Mouse (Mus musculus) ES-Bruce4 (cell line): ENCODE data around the gene Ache. TPM values are rescaled to one million over a fixed set of nuclear protein-coding genes. Genes with fewer than 3 reads are reported as not detected.

Source experiments
- H3K27ac ChIP-seq: 2 replicates; pipeline ENCODE4 v1.5.1; 2012; ENCODE audit warnings: low read length, inconsistent platforms; ENCODE audit not compliant: insufficient read depth
- H3K27me3 ChIP-seq: 2 replicates; pipeline ENCODE4 v1.6.1; 2012; ENCODE audit warnings: mild to moderate bottlenecking, low read length, inconsistent platforms; ENCODE audit not compliant: control insufficient read depth, poor library complexity, insufficient read depth, severe bottlenecking
- H3K36me3 ChIP-seq: 2 replicates; pipeline ENCODE4 v1.6.1; 2012; ENCODE audit warnings: inconsistent platforms, mild to moderate bottlenecking, low read length, moderate library complexity; ENCODE audit not compliant: control insufficient read depth, poor library complexity, insufficient read depth, severe bottlenecking
- H3K4me1 ChIP-seq: one replicate; pipeline ENCODE4 v1.8.1; 2011; ENCODE audit warnings: low read length; ENCODE audit not compliant: control insufficient read depth, insufficient read depth
- H3K4me3 ChIP-seq: 2 replicates; pipeline ENCODE4 v1.5.1; 2011; ENCODE audit warnings: low read depth, mild to moderate bottlenecking, low read length
- H3K9ac ChIP-seq: 2 replicates; pipeline ENCODE4 v1.6.1; 2012; ENCODE audit warnings: low read depth, mild to moderate bottlenecking, inconsistent platforms; ENCODE audit not compliant: poor library complexity, severe bottlenecking
- H3K9me3 ChIP-seq: replicated peaks from 2 replicates; pipeline ENCODE4 v1.6.1; 2012; ENCODE audit warnings: mild to moderate bottlenecking, low read length, inconsistent platforms; ENCODE audit not compliant: control insufficient read depth, poor library complexity, insufficient read depth, severe bottlenecking
- CTCF ChIP-seq: IDR thresholded peaks from one replicate; pipeline ENCODE4 v1.8.1; 2011; ENCODE audit warnings: low read depth, low read length
- EP300 ChIP-seq: IDR thresholded peaks from 2 replicates; pipeline ENCODE4 v1.6.1; 2011; ENCODE audit warnings: low read depth, low read length; ENCODE audit not compliant: insufficient read depth
- POLR2A ChIP-seq: IDR thresholded peaks from one replicate; pipeline ENCODE4 v1.8.1; 2011; ENCODE audit warnings: low read length; ENCODE audit not compliant: insufficient read depth
- polyA plus RNA-seq: library from polyadenylated mRNA; stranded (reverse); fragments of >200 nt; gene quantifications from 2 replicates; pipeline ENCODE4 v1.2.4, GENCODE M21; 2011; ENCODE audit warnings: low read depth; ENCODE audit not compliant: missing spikeins, insufficient read depth, insufficient read length

Gene Ache
- polyA plus RNA-seq, 1 experiment = 0.31 TPM

DNA sequence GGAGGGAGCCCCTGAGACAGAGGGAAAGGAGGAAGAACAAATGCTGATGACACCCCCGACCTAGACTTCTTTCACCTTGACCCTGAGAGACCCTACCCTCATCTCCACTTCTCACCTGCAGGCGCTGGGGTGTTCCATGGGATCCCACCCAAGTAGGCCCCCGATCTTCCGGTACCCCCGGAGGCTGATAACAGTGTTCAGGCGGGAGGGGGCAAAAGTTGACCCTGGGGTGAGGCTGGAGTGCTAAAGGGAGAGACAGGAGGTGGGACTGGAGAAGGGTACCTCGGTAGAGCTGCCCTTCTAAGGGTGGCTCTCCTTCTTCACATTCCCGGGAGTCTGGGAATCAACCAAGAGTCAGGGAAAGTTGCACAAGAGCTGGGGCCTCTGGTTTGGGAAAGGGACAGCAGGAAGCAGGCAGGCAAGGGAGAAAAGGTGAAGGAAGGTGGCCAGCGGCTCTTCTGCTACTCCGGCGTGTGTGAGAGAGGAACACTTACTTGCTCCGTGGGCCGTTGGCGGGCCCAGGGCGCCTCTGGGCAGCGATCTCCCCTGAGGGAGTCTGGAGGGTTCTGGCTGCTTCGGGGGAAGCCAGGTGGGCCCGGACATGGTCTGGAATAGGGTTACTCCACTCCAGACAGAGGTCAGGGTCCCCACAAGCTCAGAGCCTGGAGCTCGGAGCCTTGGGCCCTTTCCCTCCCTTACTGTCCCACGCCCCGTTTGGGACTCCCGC lies 26.3 kb downstream of the Ache start:
- Histone ChIP-seq H3K9ac (peak overlapping the region; percentile 81), H3K4me1 (peaks cover 5% of the 10 kb centered on the region), H3K27me3 (no peaks in the 10 kb centered on the region), H3K4me3 (peak overlapping the region; percentile 80), H3K9me3 (no peaks in the 10 kb centered on the region), H3K27ac (peak overlapping the region; percentile 48), H3K36me3 (peaks cover 18% of the 10 kb centered on the region)
- TF ChIP-seq CTCF = no peak

DNA sequence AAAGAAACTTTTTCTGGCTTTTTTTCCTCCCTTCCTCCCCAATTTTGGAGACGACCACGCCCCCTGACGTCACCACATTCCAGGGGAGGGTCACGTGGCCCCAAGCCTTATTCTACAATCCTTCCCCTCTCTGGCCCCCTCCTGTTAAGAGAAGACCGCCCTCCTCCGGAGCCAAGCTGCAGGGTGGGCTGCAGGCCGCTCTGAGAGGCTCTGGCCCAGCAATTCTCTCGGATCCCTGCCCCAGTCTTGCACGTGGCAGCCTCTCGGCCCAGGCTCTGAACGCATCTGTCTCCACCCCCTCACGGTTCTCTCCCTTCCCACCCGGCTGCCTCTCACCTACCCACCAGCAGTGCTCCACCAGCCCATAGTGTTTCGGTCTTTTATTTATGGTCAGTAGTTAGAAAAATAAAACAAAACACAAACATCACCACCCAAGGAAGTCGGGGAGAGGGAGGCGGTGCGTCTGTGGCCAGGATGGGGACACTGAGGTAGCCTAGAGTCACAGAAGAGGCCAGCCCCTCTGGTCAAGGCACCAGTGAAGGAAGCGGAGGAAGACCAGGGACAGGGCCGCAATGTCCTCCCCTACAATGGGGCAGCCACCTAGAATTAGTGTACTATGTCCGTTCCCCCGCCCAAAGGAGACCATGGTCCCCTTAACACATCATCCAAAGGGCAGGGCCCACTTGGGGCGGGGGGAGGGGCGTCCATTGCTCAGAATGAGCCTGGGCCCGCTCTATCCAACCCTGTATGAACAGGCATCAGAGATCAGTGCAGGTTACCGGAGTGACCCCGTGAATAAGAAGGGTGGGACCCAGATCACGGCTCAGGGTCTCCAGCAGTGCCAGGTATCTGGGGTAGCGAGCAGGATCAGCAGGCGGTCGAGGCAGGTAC lies 27.1 kb downstream of the Ache start, which contains the start of gene Trip6:
Gene Trip6 (minus strand): TSS at position 212 of the 891 bp plus-strand sequence.
- Histone ChIP-seq H3K4me3 (peak within 1 kb of the TSS; percentile 80), H3K27me3 (no peaks in the 10 kb centered on the region), H3K36me3 (peaks cover 11% of the 10 kb centered on the region), H3K9me3 (no peaks in the 10 kb centered on the region), H3K27ac (peak within 1 kb of the TSS; percentile 48), H3K4me1 (peaks cover 5% of the 10 kb centered on the region), H3K9ac (peak within 1 kb of the TSS; percentile 81)
- TF ChIP-seq EP300 = peak; percentile 35; the same call in 1 of the 2 replicates
- TF ChIP-seq CTCF = no peak

DNA sequence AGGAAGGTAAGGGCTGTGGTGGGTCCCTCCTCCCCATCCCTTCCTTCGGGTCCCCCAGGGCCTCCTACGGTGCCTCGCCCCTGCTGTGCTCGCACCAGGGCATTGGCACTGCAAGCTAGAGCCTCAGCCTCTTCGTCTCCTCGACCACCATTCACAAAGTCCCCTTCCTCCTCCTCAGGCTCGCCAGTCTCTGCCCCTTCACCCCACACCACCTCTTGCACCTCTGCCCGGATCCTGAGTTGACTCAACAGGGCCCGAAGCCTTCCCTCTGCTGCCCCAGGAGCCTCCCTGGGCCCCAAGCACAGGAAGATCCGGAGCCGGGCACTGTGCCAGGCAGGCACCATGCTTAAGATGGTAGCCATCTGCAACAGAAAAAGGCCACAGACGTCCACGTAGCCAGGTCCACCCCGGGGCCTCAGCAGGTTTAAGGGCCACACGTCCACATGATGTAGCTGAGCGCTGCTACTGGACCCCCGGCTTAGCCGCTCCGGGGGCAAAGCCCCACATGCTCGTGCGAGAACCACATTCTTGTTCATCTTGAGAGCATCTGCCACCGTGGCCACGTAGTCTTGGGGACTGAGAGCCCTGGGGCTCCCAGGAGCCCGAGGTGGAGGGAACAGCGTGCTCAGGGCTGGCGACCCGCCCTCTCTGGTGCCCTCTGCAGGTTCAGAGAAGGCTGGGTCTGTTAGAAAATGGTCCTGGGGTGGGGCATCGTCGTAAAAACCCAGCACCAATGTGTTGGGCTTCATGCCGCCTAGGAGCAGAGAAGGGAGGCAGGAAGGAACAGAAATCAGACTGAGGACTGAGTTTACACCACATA lies 28.0 kb downstream of the Ache start:
- TF ChIP-seq EP300 = no peak
- TF ChIP-seq POLR2A = no peak
- peak; percentile 73 for TF ChIP-seq CTCF
- Histone ChIP-seq H3K4me1 (peaks cover 5% of the 10 kb centered on the region), H3K9me3 (no peaks in the 10 kb centered on the region), H3K4me3 (peak overlapping the region; percentile 80), H3K9ac (peak overlapping the region; percentile 81), H3K27ac (no peak overlapping the region), H3K27me3 (no peaks in the 10 kb centered on the region), H3K36me3 (0 out of 2 replicates have a peak, but pooled peaks cover 3% of the 10 kb centered on the region)

DNA sequence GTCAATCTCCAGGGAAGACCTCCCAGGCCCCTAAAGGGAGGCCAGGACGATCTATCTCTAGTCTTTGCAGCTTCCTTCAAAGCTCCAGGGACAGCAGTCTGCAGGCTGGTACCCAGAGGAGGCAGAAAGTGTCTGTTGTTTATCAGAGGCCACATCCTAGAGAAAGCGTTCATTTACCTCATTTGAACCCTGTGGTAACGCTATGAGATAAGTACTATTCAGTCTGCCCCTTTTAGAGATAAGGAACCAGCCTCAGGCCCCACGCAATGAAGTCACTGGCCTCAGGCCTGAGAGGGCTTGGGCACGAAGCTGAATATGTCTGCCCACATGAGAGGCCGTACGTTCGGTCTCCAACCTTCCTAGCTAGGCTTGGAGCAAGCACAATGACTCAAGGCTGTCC lies 30.0 kb downstream of the Ache start:
- TF ChIP-seq POLR2A = no peak
- TF ChIP-seq CTCF = no peak
- no peak for TF ChIP-seq EP300
- Histone ChIP-seq H3K27me3 (no peaks in the 10 kb centered on the region), H3K4me1 (peaks cover 5% of the 10 kb centered on the region), H3K9ac (no peak overlapping the region), H3K9me3 (no peaks in the 10 kb centered on the region), H3K4me3 (no peak overlapping the region), H3K36me3 (no peaks in the 10 kb centered on the region), H3K27ac (no peak overlapping the region)

DNA sequence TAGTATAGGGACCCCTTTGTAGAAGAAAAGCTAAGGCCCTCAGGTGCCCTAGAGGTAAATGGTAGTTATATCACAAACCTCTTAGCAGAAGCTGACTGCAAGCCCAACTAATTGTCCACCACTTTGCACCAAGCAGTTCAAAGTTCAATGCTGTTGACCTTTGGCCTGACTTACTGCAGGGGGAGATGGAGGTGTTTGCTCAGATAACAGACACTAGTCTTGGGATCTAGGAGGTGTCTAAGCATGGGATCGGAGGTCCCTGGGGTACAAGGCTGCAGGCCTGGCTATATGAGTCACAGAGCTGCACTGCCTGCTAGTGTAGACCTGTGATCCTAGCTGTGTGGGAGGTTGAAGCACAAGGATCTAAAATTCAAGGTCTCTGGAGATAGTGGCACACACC lies 31.3 kb downstream of the Ache start:
- H3K9me3 ChIP-seq = no peaks in the 10 kb centered on the region
- no peak overlapping the region for H3K9ac ChIP-seq
- no peak overlapping the region for H3K27ac ChIP-seq
- H3K36me3 ChIP-seq = no peaks in the 10 kb centered on the region
- H3K4me1 ChIP-seq = no peaks in the 10 kb centered on the region
- no peak for TF ChIP-seq POLR2A
- TF ChIP-seq EP300 = no peak
- no peak for TF ChIP-seq CTCF
- no peak overlapping the region for H3K4me3 ChIP-seq
- no peaks in the 10 kb centered on the region for H3K27me3 ChIP-seq
